Mouse (Mus musculus): ENCODE measurements around the gene 1700034J05Rik.

1700034J05Rik gene

GRCm38 (mm10) chr6:146963396-146964150 lies 9.4 kb upstream of the 1700034J05Rik start:
- DNase-seq (ENCODE audit: extremely low spot score): no peak

DNA sequence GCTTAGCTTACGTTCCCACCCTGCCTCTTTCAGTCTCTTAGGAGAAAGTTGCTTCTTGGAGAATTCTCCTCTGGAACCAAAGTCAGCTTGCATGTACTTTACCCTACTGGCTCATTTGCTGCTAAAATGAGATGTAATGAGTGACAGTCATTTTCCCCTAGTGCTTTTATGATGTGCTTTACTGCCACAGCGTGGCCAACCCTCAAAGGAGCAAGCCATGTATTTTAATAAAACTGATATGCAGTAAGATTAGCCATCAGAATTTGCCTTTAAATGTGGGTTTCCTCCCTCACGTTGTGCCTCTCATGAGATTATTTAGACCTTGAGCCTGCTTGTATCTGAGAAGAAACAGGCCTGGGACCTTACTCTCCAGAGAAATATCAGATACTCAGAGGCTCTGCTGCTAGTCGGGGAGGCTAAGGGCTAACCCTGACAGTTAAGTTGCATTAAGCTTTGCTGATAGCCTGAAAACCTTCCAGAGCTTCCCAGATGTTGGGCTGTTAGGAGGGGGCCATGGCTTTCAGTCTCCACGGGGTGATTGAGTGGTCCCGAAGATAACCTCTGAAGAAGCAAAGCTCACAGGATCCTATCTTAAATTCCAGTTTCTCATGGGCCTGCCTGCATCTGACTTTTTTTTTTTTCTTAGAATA lies 7.7 kb upstream of the 1700034J05Rik start:
- no peak for DNase-seq (ENCODE audit: extremely low spot score)

GRCm38 (mm10) chr6:146960956-146961355 lies 6.7 kb upstream of the 1700034J05Rik start:
- no peak for DNase-seq (ENCODE audit: extremely low spot score)

DNA sequence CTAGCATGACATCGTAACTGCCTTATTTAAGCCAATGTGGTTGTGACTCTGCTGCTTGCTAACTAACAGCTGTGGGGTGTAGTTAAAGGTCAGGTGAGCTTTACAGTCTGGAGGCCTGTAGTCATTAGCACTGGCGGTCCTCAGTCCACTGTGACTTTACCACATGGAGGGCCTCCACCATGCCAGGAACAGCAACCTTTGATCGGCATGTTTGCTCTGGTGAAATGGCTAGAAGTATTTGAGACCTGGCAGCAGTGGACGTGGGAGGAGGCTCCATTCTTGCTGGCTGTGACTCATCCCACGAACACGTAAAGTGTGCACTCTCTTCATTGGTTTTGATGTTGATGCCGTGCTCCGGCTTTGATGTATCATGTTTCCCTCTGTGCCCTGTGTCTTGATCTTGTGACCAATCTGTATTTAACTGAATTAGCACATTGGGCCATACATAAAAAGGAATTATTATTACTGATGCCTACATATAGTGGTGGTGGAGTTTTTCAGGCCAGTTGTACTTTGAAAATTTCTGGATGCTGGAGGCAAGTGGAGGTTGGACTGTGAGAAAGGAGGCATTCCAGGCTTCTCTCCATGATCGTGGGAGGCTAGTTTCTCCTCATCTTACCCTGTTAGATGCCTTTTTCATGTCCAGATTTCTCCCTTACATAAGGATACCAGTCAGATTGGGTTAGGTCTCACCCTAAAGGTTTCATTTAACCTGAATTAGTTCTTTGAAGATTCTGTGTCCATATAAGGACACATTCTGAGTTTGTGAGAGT lies 5.9 kb upstream of the 1700034J05Rik start:
- DNase-seq (ENCODE audit: extremely low spot score): no peak

DNA sequence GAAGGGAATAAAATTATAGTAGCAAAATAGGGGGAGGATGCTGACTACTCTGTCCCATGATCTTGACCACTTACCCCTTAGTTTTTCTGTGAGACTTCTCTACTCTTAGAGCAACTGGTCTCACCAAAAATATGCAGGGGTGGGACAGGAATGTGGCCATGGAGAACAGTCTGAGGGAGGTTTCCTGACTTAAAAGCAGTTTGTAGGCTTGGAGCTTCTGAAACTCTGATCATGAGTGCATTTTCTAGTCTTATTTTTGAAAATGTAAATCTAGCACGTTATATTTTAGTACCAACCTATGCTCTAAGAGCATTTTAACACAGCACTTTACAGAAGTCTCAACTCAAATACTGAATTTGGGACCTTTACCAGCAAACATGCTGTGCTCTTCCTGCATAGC lies 4.5 kb upstream of the 1700034J05Rik start:
- no peak for DNase-seq (ENCODE audit: extremely low spot score)

DNA sequence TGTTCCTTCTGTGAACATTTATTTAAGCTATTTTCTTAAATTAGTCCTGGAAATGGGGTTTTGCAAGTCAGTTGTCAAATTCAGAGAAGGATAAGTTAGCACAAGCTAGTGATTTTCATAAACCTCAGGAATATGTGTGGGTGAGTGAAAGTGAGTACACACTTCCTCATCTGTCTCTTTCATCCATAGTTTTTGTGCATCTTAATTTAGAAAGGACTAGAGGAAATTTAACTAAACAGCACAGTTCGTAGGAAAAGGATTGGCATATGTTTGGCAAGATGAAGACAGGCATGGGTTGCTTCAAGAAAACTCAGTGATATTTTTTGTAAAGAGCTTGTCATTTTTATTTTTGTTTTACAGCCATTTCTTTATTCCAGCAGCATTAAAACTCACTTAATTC lies 2.7 kb upstream of the 1700034J05Rik start:
- DNase-seq (ENCODE audit: extremely low spot score): no peak

DNA sequence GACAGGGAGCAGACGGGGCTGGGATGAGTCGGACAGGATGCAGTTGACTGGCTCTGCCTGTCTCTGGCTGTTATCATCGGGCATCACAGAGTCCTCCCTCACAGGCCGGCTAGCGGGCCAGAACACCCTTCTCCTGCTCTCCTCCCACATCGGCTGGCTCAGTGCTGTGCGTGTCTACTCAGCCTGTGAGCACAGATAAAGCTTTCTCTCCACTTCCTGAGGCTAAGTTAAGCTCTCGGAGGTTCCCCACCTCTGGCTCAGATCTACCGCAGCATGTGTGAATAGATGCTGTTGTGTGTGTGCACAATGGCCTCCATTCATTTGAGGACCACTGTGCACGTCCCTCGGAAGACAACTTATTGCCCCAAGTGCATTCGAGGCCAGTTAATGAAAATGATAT lies 1.7 kb upstream of the 1700034J05Rik start:
- peak; percentile 36 for DNase-seq (ENCODE audit: extremely low spot score)

DNA sequence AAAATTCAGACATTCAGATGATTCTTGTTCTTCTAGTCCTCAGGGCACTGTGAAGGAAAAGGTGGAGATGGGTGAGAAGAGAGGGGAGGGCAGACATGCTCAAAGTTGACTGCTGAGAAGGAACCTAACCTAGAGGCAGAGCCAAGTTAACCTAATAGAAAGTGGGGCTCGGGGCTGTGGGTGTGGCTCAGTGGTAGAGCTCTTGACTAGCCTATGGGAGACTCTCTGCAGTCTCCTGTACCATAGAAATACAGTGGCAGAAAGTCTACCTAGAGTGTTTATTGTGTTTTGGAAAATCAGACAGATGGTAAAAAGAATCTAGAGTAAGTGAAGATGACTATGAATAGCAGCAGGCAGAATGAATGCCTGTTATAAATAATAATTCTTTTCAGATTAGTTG lies 1.3 kb upstream of the 1700034J05Rik start:
- DNase-seq (ENCODE audit: extremely low spot score): no peak

DNA sequence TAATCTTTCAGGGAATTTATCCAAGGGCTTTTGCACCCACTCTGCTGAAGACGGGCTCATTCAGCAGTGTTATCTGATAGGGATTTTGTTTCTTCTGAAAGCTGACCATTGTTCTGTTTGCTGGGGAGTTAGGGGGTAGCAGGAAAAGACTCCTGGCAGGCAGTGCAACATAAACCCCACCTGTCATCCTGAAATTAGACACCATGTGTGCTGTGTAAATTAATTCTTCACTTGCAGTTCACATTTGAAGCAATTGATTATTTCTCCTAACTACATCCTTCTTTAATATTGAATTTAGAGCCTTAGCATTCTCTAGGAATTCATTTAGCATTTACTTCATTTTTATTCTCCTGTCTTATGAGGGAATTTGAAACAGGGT lies 3.8 kb downstream of the 1700034J05Rik start:
- no peak for DNase-seq (ENCODE audit: extremely low spot score)

DNA sequence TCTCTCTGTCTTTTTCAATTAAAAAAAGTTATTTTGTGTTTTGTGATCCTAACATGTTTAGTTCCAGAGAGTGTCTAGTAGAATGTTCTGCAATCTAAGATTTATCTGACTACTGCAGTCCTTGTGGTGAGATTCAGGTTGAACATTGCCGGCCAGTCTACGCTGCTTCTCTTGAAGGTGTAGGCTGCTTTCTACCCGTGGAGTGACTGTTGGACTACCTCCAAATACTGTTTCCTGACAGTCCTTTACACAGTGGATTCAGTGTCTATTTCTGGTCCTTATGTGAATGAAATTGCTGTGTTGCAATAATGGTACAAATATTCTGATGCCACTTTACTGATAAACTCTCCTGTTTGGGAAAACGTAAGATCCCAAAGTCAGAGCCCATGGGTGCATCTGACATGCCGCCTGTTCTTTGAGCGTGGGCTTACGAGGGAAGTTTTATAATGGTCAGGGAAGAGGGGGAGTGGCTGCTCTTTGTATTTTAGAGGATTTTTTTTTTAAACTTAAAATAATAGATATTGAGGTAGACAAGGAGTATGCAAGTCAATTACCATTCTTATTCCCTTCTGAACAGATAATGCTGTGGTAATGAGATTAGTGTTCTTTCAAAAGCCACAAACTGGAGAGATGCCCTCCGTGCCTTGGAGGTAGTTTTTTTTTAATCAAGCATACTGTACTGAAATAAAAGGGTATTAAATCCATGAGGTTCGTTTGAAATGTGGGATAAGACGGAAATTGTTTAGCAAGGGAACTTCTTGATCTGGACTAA lies 4.4 kb downstream of the 1700034J05Rik start:
- no peak for DNase-seq (ENCODE audit: extremely low spot score)

- DNase-seq (ENCODE audit: extremely low spot score): no peak
These were observed 7.0 kb downstream of the 1700034J05Rik start for GRCm38 (mm10) chr6:146947186-146947585.

GRCm38 (mm10) chr6:146946327-146947029 lies 7.7 kb downstream of the 1700034J05Rik start:
- no peak for DNase-seq (ENCODE audit: extremely low spot score)

GRCm38 (mm10) chr6:146944830-146945229 lies 9.4 kb downstream of the 1700034J05Rik start:
- no peak for DNase-seq (ENCODE audit: extremely low spot score)

DNA sequence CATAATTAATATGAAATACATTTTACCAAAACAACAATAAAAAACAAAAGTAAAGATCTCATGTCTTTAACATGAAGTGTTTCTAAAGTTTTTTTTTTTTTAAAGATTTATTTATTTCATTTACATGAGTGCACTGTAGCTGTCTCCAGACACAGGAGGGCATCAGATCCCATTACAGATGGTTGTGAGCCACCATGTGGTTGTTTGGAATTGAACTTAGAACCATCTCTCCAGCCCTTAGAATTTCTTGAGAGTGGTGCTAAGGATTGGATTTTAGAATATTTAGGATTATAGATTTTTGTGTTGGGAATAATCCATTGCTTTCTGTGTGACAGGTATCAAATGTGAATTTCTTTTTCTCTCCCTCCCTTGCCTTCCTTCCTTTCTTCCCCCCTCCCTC lies 10.2 kb downstream of the 1700034J05Rik start:
- no peak for DNase-seq (ENCODE audit: extremely low spot score)

- DNase-seq (ENCODE audit: extremely low spot score): no peak
These were observed 12.5 kb downstream of the 1700034J05Rik start for GRCm38 (mm10) chr6:146941505-146942275.

GRCm38 (mm10) chr6:146939026-146939425 lies 15.2 kb downstream of the 1700034J05Rik start:
- no peak for DNase-seq (ENCODE audit: extremely low spot score)

DNA sequence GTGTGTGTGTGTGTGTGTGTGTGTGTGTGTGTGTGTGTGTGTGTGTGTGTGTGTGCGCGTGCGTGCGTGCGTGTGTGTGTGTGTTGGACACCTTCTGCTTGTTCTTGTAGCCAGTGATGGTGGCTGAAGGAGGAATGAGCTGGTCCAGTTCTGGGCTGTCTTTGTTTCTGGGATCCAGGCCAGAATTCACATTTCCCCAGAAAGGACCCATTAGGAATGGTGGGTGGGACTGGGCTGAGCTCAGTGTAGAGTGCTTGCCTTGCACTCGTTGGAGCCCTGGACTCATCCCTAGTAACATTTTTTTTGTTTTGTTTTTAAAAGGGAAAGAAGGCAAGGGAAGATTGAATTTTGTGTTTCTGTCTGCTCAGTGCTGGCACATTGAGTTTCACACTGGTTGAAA lies 18.3 kb downstream of the 1700034J05Rik start:
- no peak for DNase-seq (ENCODE audit: extremely low spot score)

- DNase-seq (ENCODE audit: extremely low spot score): no peak
These were observed 21.1 kb downstream of the 1700034J05Rik start for GRCm38 (mm10) chr6:146933123-146933522.

- DNase-seq (ENCODE audit: extremely low spot score): no peak
These were observed 25.2 kb downstream of the 1700034J05Rik start for GRCm38 (mm10) chr6:146929031-146929430.

- no peak for DNase-seq (ENCODE audit: extremely low spot score)
These were observed 26.1 kb downstream of the 1700034J05Rik start for GRCm38 (mm10) chr6:146928108-146928507.
